Mouse (Mus musculus) megakaryocyte-erythroid progenitor cell, adult 5-6 weeks (primary cell): ENCODE measurements around the gene Ift122. TPM values are rescaled to one million over a fixed set of nuclear protein-coding genes. Genes with fewer than 3 reads are reported as not detected.

ENCODE experiments used
- ATAC-seq: replicated peaks from 2 replicates; pipeline ENCODE4 v1.8.0; 2016; ENCODE audit warnings: mild to moderate bottlenecking, inconsistent platforms; ENCODE audit not compliant: severe bottlenecking, poor library complexity, low FRiP score, low TSS enrichment
- total RNA-seq, 2 experiments: library from RNA; stranded (forward) in 1 of 2; stranded (reverse) in 1 of 2; fragments of 200-1000, 215-1000 nt in 1 of 2; fragments of >200 nt in 1 of 2; fragmentation: Nextera tagmentation in 1 of 2; gene quantifications; 2 replicates each; pipeline ENCODE4 v1.2.3; 2014 to 2017

Gene Ift122
- total RNA-seq, 2 experiments from 2014 or later = 1.8 to 2.3 TPM

DNA sequence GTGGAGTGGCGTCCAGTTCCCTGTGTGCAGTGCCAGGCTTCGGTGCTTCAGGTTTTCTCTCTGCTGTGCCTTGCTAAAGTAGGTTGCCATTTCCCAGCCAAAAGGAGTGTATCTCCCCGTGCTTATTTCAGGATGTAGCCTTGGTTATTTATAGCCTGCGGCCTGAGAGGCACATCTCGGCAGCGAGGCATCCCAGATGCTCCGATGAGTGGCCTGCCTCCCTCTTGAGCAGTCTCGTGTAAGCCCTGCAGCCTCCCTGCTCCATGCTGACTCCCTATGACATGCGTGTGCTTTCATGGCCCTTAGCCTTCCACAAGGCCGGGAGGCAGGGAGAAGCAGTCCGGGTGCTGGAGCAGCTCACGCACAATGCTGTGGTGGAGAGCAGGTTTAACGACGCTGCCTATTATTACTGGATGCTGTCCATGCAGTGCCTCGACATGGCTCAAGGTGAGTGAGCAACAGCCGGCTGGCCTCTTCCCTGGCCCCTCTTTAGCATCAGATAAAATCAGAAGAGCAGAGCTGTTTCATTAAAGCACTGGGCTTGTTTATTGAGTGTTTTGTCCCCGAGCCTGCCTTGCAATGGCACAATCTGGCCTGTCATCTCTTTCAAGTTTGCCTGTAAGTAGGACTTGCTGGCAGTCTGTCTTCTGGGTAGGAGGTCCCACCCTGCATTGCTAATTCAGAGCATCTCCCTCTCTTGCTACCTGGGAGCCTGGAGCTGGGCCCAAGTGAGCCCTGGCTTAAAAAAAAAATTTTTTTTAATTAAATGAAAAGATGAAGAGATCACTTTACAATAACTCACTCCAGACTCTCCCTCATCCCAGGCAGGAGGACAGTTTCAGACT lies 62.6 kb downstream of the Ift122 start:
- no peak for ATAC-seq

DNA sequence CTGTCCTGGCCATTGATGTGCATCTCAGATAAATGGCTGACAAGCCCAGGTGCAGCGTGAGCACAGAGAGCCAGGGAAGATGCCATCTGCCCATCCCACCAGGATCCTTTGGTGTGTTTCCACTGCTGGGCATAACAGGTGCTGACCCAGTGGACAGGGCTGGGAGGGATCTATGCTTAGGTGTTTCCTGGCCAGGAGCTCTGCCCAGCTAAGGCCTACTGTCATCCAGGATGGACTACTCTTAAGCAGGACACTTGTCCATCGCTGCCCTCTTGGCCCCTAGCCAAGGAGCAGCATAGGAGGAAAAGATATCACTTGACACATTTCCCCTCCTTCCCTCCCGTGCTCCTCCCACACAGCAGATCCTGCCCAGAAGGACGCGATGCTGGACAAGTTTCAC lies 63.3 kb downstream of the Ift122 start:
- ATAC-seq = no peak

DNA sequence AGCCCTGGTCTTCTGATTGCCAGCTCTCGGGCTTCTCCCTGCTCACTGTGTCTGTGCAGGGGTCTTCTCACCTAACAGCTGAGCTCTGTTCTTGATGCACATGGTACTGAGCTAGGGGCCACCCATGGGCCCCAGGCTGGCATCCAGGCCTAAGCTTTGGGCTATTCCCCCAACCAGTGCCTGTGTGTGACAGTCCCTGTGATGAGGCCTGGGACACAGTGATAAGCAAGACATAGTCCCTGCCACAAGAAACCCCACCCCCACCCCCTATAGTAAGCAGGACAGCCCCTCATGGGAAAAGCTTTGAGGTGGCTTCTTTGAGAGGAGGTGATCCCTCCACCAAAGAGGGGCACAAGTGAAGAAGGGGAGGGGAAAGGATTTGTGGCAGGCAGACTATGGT lies 65.3 kb downstream of the Ift122 start:
- ATAC-seq = peak; percentile 62

DNA sequence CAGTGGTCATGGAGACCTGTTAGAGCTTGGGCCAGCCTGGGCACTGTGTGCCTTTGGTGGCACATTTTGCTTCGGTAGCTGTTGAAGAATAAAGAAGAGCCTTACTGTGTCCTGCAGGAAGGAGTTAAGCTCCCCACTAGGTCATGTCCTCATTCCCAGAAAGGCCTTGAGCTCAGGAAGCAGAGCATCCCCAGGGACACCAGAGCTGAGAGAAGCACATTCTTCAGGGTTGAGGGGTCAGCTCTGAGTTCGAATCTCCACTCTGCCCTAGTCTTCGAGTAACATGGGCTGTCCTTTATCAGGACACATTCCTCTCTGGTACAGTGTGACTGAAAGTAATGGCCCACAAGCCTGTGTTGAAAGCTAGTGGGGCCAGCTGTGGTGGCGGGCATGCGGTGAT lies 66.6 kb downstream of the Ift122 start:
- ATAC-seq = no peak

DNA sequence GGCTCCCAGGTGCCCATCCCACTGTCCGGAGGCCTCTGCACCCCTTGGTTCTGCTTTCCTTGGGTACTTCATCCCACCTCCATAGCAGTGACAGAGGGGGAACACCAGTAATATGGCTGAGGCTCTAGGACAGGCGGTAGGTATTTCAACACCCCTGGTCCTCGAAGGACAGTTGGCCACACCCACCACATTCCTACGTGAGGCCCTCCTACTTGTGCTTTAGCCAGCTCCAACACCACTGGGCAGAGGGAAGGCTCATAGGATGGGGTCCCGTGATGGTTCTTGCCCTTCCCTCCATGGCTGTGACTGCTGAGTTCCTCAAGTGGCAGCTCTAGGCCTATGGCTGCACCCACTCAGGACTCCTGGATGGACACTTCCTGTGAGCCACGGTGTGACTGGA lies 71.6 kb downstream of the Ift122 start:
- ATAC-seq = no peak

DNA sequence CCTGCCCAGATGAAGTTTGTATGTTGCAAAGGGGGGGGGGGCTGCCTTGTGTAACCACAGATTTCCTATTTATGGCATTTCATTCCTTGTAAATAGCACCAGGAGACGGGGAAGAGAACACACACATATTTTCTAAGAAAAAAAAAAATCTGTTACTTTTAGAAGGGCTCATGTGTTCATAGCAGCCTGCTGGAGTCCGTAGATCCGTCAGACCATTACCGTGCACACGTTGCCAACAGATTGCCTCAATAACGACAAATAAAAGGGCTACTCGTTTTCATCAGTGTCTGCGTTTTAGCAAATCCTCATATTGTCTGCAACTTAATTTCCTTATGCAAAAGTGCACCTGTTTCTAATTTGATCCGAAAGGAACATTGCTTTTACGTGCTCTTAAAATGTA lies 73.1 kb downstream of the Ift122 start:
- ATAC-seq = no peak

DNA sequence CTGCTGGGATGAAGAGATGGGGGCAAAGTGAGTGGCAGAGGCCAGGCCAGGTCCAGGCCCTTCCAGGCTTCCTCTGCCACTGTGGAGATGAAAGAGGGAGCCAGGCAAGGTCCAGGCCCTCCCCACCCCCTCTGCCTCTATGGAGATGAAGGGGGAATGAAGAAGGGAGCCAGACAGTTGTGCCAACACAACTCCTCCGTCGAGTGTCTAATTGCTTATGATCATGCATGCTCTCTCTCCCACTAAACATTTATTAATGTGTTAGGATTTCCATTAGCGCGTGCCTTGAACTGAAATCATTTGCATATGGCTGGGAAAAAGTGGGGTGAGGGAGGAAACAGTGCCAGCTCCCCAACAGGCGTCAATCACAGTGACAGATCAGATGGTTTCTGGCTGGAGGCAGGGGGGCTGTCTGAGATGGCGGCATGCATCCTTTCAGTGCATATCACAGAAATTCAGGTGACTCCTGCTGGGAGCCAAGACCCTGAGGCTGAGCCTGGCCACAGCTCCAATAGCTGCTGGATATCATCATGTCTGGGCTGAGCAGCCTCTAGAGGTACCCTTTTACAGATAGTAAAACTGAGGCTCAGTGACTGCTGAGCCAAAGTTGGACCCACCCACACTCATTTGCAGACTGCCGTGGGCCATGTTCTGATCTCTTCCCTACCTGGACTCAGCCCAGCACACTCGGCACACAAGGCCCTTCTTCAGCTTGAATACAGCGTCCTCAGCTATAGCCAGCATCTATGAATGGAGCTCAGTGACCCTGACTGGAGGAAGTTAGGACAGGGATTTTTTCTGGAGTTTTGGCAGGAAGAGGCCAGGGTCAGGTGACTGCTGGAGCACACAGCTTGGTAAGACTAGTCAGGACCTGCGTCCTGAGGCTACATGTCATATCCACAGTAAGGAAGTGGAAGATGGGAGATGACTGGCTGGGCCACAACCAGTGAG lies 74.3 kb downstream of the Ift122 start:
- ATAC-seq = no peak

DNA sequence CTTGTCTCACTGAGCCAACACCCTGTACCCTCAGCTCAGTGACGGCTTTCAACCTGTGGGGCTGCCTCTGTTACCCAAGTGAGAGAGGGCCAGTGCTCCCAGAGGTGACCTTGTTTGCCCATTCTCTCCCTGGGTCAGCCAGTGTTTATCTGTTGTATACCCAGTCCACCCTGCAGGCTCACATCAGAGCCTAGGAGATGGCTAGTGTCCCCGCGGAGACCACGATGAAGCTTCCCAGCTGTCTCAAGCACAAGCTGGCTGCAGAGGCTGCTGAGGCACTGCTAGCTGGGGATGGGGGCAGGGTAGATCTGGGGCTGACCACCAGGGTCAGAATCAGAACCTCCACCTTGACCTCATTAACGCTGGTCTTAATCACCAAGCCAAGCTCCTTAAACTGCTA lies 76.7 kb downstream of the Ift122 start:
- ATAC-seq = no peak

DNA sequence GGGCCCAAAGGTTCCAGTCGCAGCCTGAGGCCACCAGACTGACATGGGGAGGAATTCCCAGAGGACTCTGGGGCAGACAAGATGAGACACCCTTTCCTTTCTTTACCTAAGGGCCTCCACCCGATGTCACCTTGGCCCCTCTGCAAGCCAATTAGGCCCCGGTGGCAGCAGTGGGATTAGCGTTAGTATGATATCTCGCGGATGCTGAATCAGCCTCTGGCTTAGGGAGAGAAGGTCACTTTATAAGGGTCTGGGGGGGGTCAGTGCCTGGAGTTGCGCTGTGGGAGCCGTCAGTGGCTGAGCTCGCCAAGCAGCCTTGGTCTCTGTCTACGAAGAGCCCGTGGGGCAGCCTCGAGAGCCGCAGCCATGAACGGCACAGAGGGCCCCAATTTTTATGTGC lies 78.4 kb downstream of the Ift122 start, which contains the start of gene Rho:
Gene Rho (plus strand): TSS at position 110 of the 400 bp plus-strand sequence.
- ATAC-seq = no peak

DNA sequence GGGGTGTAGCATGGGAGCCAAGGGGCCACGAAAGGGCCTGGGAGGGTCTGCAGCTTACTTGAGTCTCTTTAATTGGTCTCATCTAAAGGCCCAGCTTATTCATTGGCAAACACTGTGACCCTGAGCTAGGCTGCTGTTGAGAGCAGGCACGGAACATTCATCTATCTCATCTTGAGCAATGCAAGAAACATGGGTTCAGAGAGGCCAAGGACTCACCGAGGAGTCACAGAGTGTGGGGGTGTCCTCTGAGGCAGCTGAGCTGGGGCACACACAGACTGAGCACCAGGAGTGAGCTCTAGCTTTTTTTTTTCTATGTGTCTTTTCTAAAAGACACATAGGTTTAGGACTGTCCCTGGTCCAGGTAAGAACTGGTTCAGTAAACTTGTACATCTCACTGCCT lies 79.1 kb downstream of the Ift122 start:
- no peak for ATAC-seq

DNA sequence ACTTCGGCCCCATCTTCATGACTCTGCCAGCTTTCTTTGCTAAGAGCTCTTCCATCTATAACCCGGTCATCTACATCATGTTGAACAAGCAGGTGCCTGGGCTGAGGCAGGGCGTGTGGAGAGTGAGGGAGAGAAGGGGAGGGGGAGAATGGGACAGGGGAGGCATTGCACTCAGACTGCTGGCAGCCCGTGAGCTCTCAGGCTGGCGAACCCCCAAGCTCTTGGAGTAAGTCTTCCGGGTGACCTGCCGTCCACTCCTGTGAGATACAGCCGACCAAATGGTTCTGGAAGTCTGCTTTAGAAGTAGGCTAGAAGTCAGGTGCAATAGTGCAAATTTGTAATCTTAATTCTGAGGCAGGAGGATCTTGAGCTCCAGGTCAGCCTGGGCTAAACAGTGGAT lies 82.3 kb downstream of the Ift122 start:
- no peak for ATAC-seq

DNA sequence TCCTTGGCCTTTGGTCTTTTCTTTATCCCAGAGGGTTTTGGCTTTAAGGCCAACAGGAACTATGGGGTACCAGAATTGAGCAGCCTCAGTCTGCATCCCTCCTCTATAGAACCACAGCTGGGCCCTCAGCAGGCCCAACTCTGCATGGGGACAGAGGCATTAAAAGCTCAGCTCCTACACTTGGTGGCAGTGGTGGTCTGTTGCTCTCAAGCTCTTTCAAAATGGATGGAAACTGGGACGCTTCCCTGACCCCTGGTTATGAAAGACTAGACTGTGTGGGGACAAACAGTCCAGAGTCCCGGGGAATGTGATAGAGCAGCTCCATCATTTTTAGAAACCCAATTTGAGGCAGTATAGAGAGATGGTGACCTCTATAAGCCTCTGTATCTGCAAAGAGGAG lies 84.7 kb downstream of the Ift122 start:
- no peak for ATAC-seq

DNA sequence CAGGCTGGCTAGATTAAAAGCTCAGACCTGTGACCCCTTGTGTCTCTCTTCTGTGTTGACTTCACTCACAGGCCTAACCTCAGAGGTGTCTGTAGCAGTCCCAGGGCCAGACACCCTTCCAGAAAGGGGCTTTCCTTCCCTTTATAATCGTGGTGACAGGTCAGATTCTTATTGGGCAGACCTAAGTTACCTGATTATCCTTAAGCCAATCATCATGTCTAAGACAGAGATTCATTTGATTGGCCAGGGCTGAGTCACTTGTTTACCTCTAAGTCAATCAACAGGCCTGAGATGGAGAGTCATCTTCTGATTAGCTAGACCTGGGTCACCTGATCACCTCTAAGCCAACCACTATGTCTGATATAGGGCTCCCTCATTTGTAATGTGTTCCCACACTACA lies 85.5 kb downstream of the Ift122 start:
- no peak for ATAC-seq

DNA sequence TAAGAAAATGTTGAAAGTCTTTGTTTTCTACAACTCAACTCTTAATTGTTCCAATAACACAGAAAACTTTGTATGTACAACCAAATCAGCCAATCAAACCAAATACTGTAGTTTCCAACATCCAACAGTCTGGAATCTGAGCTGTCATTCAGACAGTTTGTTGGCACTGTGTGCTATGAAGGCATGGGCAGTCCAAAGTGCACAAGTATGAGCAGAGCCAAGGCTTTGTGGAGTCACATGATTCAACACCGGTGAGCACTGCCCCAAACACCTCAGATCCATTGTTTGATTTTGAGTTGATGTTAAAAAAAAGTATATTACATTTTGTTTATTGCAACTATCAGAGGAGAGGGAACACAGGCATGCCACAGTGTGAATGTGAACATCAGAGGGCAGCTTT lies 87.3 kb downstream of the Ift122 start:
- no peak for ATAC-seq

DNA sequence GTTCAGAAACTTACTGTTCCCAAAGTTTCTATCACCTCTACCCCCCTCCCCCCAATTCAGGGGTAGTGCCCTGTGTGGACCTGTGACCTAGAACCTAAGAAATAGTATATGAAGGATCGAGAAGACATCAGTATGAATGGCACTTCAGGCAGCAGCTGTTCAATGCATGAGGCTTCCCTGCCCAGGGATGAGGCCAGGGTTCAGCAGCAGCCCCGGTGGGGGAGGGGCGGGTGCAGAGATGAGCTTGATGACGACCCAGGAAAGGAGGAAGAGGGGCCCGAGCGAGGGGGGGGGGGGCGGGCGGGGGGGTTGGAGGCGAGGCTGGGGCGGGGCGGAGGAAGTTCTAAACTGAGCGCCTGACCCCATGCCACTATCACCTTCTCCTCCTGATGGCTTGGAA lies 87.9 kb downstream of the Ift122 start:
- no peak for ATAC-seq

DNA sequence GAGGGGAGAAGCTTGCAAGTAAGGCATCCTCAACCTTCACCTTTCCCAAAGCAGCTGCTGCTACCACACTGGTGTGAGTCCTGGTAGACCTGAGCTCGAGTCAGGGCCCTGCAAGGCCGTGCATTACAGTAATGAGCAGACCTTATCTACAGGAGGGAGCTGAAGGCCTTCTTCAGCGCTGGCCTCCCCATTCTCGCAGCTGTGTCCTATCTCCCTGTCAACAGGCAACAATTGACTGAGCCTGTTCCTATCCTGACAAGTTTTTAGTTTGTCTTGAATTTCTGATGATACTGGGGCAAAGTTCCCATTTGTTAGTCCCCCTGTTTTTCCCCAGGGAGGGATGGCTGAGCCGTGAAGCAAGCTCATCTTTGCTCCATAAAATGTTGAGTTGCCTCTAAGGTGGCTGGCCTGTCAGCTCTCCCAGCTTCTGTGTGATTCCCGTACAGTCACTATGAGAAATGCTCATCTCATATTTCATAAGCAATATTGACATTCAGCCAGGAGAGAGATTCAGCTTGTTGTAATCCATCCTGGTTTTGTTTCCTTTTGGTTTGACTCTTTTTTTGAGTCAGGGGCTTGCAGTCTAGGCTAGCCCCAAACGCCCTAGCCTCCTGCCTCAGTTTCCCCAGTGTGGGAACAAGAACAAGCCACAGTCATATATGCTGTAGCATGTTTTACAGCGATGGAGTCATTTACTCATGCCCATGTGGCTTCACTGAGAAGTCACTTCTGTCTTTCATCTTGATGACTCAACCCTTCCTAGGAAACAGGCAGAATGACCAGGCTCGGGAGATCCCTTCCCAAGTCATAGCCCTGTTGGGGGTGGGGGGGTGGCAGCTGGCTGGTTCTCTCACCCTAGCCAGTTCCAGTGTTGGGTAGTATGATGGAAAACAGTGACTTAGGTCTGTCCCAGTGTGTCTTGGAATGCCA lies 90.5 kb downstream of the Ift122 start:
- 0 out of 2 replicates have a peak, but pooled peaks have one; percentile 39 for ATAC-seq

DNA sequence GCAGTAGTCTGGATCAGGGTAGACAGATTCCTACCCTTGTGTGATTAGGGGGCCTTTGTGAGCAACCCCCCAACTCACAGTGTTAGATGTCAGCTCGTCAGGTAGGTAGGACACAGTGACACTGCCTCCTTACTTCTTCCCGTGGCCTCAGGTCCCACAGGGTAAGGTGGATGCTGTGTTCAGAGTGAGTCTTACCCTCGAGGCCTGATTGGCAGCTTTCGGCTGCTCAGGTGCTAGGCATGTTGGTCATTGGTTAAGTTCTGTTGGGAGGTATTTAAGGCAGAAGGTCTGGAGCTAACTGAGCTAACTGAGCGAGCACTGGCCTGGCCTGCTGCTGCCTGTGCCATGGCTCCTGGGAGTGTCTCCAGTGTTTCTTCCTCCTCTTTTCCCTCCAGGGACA lies 91.4 kb downstream of the Ift122 start, which contains the start of gene H1foo:
Gene H1foo (plus strand): TSS at position 301 of the 400 bp plus-strand sequence.
- no peak for ATAC-seq

DNA sequence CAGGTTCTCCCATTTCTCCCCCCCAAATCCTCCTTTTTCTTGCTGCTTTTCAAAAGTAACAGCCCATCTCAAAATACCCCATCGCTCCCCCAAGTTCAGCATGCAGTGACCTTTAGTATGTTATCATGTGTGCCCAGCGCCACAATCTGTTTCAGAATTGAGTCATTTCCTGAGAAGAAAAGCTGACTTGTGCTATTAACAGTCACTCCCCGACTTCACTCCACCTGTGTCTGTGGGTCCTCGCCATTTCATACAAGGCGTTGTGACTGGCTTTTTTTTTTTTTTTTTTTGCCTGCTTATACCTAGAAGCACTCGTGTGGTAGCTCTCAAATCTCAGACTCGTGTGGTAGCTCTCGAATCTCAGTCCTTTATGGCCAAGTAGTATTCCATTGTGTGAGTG lies 92.4 kb downstream of the Ift122 start:
- ATAC-seq = no peak

DNA sequence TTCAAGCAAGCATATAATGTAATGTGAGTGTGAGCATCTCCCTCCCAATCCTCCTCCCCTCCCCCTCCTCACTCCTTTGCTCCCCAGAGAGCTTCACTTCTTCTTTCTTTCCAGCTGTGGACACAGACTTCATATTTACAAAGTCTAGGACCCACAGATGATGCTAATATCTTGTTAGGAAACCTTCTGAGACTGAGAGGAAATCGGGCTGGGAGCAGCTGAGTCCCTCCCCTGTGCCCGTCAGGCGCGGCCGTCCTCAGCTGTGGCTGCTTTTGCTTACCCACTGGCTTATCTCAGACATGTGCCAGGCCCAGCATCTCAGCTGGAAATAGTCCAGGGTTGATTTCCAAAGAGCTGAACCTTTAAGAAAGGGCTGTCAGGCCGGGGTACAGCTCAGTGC lies 93.1 kb downstream of the Ift122 start:
- peak; percentile 84 for ATAC-seq
